Mouse (Mus musculus): ENCODE measurements at regions not wholly inside any gene's neighbourhood (a gene's known extent, or its start where the extent isn't known, plus 50 kb on each side); places are given as distances from the start of the nearest gene placed in this dataset.

GRCm38 (mm10) chr1:128860094-128860493 is 268.0 kb upstream of the Cxcr4 start:
- WGBS: 33% methylated on average over 7 of the region's 7 CpGs
- Histone ChIP-seq H3K4me2 (ENCODE audit: low read depth, low read length) (no peak overlapping the region), H3K27ac (ENCODE audit: low read depth) (no peak overlapping the region), H3K9me3 (replicated peaks; ENCODE audit: control insufficient read depth, low read length) (no peaks in the 10 kb centered on the region), H3K36me3 (replicated peaks; ENCODE audit: control insufficient read depth, insufficient read depth, low read length) (no peaks in the 10 kb centered on the region), H3K27me3 (ENCODE audit: control insufficient read depth, insufficient read depth, low read length) (no peaks in the 10 kb centered on the region), H3K9ac (replicated peaks; ENCODE audit: low read depth, low read length) (no peak overlapping the region), H3K4me1 (ENCODE audit: control insufficient read depth, insufficient read depth) (no peaks in the 10 kb centered on the region), H3K4me3 (ENCODE audit: low read depth, low read length) (no peak overlapping the region)
- no peak for DNase-seq (ENCODE audit: low spot score)
- TF ChIP-seq CTCF (IDR thresholded peaks at IDR 0.05; ENCODE audit: low read depth): no peak
- TF ChIP-seq EP300 (IDR thresholded peaks at IDR 0.05; ENCODE audit: low read depth): no peak
- ATAC-seq (ENCODE audit: insufficient read depth, low read depth): no peak

- H3K4me3 ChIP-seq (ENCODE audit: low read depth, low read length): no peak overlapping the region
- no peaks in the 10 kb centered on the region for H3K9me3 ChIP-seq (replicated peaks; ENCODE audit: control insufficient read depth, low read length)
- no peaks in the 10 kb centered on the region for H3K4me1 ChIP-seq (ENCODE audit: control insufficient read depth, insufficient read depth)
- no peak for DNase-seq (ENCODE audit: low spot score)
- ATAC-seq (ENCODE audit: insufficient read depth, low read depth): no peak
- TF ChIP-seq EP300 (IDR thresholded peaks at IDR 0.05; ENCODE audit: low read depth) (no peak), CTCF (IDR thresholded peaks at IDR 0.05; ENCODE audit: low read depth) (no peak)
- no peak overlapping the region for H3K9ac ChIP-seq (replicated peaks; ENCODE audit: low read depth, low read length)
- WGBS: 79% methylated on average over 2 of the region's 2 CpGs
- no peaks in the 10 kb centered on the region for H3K27me3 ChIP-seq (ENCODE audit: control insufficient read depth, insufficient read depth, low read length)
- H3K27ac ChIP-seq (ENCODE audit: low read depth): no peak overlapping the region
- no peaks in the 10 kb centered on the region for H3K36me3 ChIP-seq (replicated peaks; ENCODE audit: control insufficient read depth, insufficient read depth, low read length)
- no peak overlapping the region for H3K4me2 ChIP-seq (ENCODE audit: low read depth, low read length)
Observed at GRCm38 (mm10) chr1:128858661-128859060, 266.6 kb upstream of the Cxcr4 start.

- H3K27ac ChIP-seq (ENCODE audit: low read depth): no peak overlapping the region
- H3K9ac ChIP-seq (replicated peaks; ENCODE audit: low read depth, low read length): no peak overlapping the region
- ATAC-seq (ENCODE audit: insufficient read depth, low read depth): no peak
- no peaks in the 10 kb centered on the region for H3K36me3 ChIP-seq (replicated peaks; ENCODE audit: control insufficient read depth, insufficient read depth, low read length)
- no peak overlapping the region for H3K4me2 ChIP-seq (ENCODE audit: low read depth, low read length)
- no peak overlapping the region for H3K4me3 ChIP-seq (ENCODE audit: low read depth, low read length)
- no peaks in the 10 kb centered on the region for H3K4me1 ChIP-seq (ENCODE audit: control insufficient read depth, insufficient read depth)
- DNase-seq (ENCODE audit: low spot score): no peak
- no peaks in the 10 kb centered on the region for H3K27me3 ChIP-seq (ENCODE audit: control insufficient read depth, insufficient read depth, low read length)
- 61% methylated on average over 2 of the region's 2 CpGs for WGBS
- no peaks in the 10 kb centered on the region for H3K9me3 ChIP-seq (replicated peaks; ENCODE audit: control insufficient read depth, low read length)
- TF ChIP-seq CTCF (IDR thresholded peaks at IDR 0.05; ENCODE audit: low read depth): no peak
- no peak for TF ChIP-seq EP300 (IDR thresholded peaks at IDR 0.05; ENCODE audit: low read depth)
Observed at GRCm38 (mm10) chr1:128856933-128857332, 264.8 kb upstream of the Cxcr4 start.

- no peaks in the 10 kb centered on the region for H3K27me3 ChIP-seq (ENCODE audit: control insufficient read depth, insufficient read depth, low read length)
- no peaks in the 10 kb centered on the region for H3K36me3 ChIP-seq (replicated peaks; ENCODE audit: control insufficient read depth, insufficient read depth, low read length)
- 55% methylated on average over 9 of the region's 9 CpGs for WGBS
- H3K27ac ChIP-seq (ENCODE audit: low read depth): no peak overlapping the region
- no peak overlapping the region for H3K9ac ChIP-seq (replicated peaks; ENCODE audit: low read depth, low read length)
- H3K4me2 ChIP-seq (ENCODE audit: low read depth, low read length): no peak overlapping the region
- DNase-seq (ENCODE audit: low spot score) (no peak), ATAC-seq (ENCODE audit: insufficient read depth, low read depth) (no peak)
- H3K9me3 ChIP-seq (replicated peaks; ENCODE audit: control insufficient read depth, low read length): no peaks in the 10 kb centered on the region
- no peaks in the 10 kb centered on the region for H3K4me1 ChIP-seq (ENCODE audit: control insufficient read depth, insufficient read depth)
- no peak overlapping the region for H3K4me3 ChIP-seq (ENCODE audit: low read depth, low read length)
- TF ChIP-seq CTCF (IDR thresholded peaks at IDR 0.05; ENCODE audit: low read depth) (no peak), EP300 (IDR thresholded peaks at IDR 0.05; ENCODE audit: low read depth) (no peak)
Observed at GRCm38 (mm10) chr1:128854649-128855048, 262.6 kb upstream of the Cxcr4 start.

- no peak for ATAC-seq (ENCODE audit: insufficient read depth, low read depth)
- 86% methylated on average over 9 of the region's 10 CpGs for WGBS
Observed at GRCm38 (mm10) chr1:128853286-128853685, 261.2 kb upstream of the Cxcr4 start.

GRCm38 (mm10) chr1:128837361-128837760 is 245.3 kb upstream of the Cxcr4 start:
- no peaks in the 10 kb centered on the region for H3K4me1 ChIP-seq (ENCODE audit: control insufficient read depth, insufficient read depth)
- no peaks in the 10 kb centered on the region for H3K27me3 ChIP-seq (ENCODE audit: control insufficient read depth, insufficient read depth, low read length)
- ATAC-seq (ENCODE audit: insufficient read depth, low read depth): no peak
- WGBS: 91% methylated on average over 4 of the region's 4 CpGs
- H3K36me3 ChIP-seq (replicated peaks; ENCODE audit: control insufficient read depth, insufficient read depth, low read length): no peaks in the 10 kb centered on the region
- no peaks in the 10 kb centered on the region for H3K9me3 ChIP-seq (replicated peaks; ENCODE audit: control insufficient read depth, low read length)
- H3K27ac ChIP-seq (ENCODE audit: low read depth): no peak overlapping the region
- DNase-seq (ENCODE audit: low spot score): no peak
- TF ChIP-seq EP300 (IDR thresholded peaks at IDR 0.05; ENCODE audit: low read depth) (no peak), CTCF (IDR thresholded peaks at IDR 0.05; ENCODE audit: low read depth) (no peak)
- no peak overlapping the region for H3K4me2 ChIP-seq (ENCODE audit: low read depth, low read length)
- no peak overlapping the region for H3K4me3 ChIP-seq (ENCODE audit: low read depth, low read length)
- no peak overlapping the region for H3K9ac ChIP-seq (replicated peaks; ENCODE audit: low read depth, low read length)

More at GRCm38 (mm10) chr1:128853286-128853685, 261.2 kb upstream of the Cxcr4 start:
- H3K4me3 ChIP-seq (ENCODE audit: low read depth, low read length): no peak overlapping the region
- no peak overlapping the region for H3K4me2 ChIP-seq (ENCODE audit: low read depth, low read length)
- H3K27me3 ChIP-seq (ENCODE audit: control insufficient read depth, insufficient read depth, low read length): no peaks in the 10 kb centered on the region
- H3K4me1 ChIP-seq (ENCODE audit: control insufficient read depth, insufficient read depth): no peaks in the 10 kb centered on the region
- H3K9me3 ChIP-seq (replicated peaks; ENCODE audit: control insufficient read depth, low read length): no peaks in the 10 kb centered on the region
- TF ChIP-seq CTCF (IDR thresholded peaks at IDR 0.05; ENCODE audit: low read depth) (no peak), EP300 (IDR thresholded peaks at IDR 0.05; ENCODE audit: low read depth) (no peak)
- no peak for DNase-seq (ENCODE audit: low spot score)
- H3K36me3 ChIP-seq (replicated peaks; ENCODE audit: control insufficient read depth, insufficient read depth, low read length): no peaks in the 10 kb centered on the region
- no peak overlapping the region for H3K9ac ChIP-seq (replicated peaks; ENCODE audit: low read depth, low read length)
- H3K27ac ChIP-seq (ENCODE audit: low read depth): no peak overlapping the region

Data from heart, postnatal 0 days (tissue).